Comparison of ENCODE assay signal across 16 mouse cellular contexts in the genomic region with DNA sequence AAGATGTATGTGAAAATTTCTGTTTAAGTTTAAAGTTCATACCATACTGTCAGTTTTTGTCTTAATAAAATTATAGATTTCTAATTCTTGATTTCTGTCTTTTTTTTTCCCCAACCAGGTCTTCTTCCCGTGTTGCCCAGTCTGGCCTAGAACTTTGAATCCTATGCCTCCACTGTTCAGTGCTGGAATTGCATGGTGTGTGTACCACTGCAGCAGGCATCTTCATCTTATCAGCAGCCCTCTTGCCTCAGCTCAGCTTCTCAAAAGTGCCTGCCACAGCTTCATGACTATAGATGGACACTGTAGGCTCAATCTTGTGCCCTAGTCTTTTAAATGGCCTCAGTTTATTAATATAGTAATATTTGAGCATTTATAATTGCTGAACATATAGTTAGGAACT. TPM values are rescaled to one million over a fixed set of nuclear protein-coding genes. Genes with fewer than 3 reads are reported as not detected.
DNase-seq lines count a peak whose midpoint lies in the region; ATAC-seq and TF ChIP-seq lines count a peak whose summit lies in the region.
"Had no signal": no experiment of that assay in that cellular context is flagged by ENCODE, and none has a peak within 500 bp of the region (broad histone marks: within the 10 kb centered on the region; RNA-seq: fewer than 3 reads in every experiment).

No protein-coding gene starts in this region.

- no peaks in the 10 kb centered on the region for H3K4me1 ChIP-seq in kidney, adult 2 months (ENCODE audit: control insufficient read depth, insufficient read depth, low read length)
- H3K4me1 ChIP-seq in stomach, postnatal 0 days (replicated peaks; ENCODE audit: control insufficient read depth, insufficient read depth) = no peaks in the 10 kb centered on the region
- H3K4me1 ChIP-seq: forebrain, embryonic 13.5 days; limb, embryonic 10.5 days; midbrain, embryonic 15.5 days had no signal

- ATAC-seq in CD4-positive, CD25-positive, alpha-beta regulatory T cell, adult 4 months = no peak
- ATAC-seq in stomach, postnatal 0 days (ENCODE audit: low FRiP score, low TSS enrichment) = no peak
- ATAC-seq: forebrain, embryonic 13.5 days; midbrain, embryonic 15.5 days had no signal

- no peaks in the 10 kb centered on the region for H3K9me3 ChIP-seq in stomach, postnatal 0 days (ENCODE audit: control insufficient read depth, low read length)
- H3K9me3 ChIP-seq: forebrain, embryonic 13.5 days; limb, embryonic 10.5 days; midbrain, embryonic 15.5 days had no signal

- TF ChIP-seq POLR2A in kidney, adult 2 months (IDR thresholded peaks at IDR 0.05; ENCODE audit: low read depth, low read length) = no peak

- DNase-seq in CD4-positive, CD25-positive, alpha-beta regulatory T cell, adult 2 months (ENCODE audit: low read depth, low spot score) = peak; percentile 17
- DNase-seq in kidney, adult 2 months = no peak
- DNase-seq in kidney, adult 11 months = no peak
- DNase-seq in thymus, postnatal 4 days = peak; percentile 22
- no peak for DNase-seq in thymus, postnatal 25 days
- no peak for DNase-seq in stomach, postnatal 0 days (ENCODE audit: low spot score)
- no peak for DNase-seq in right cerebral cortex, postnatal 25 days
- DNase-seq: adrenal gland, postnatal 36 days; cerebellum, adult 8-10 months; heart, postnatal 36 days; kidney, adult 18-20 months; thymus, adult 2 months had no signal

- peak; percentile 34; the same call in 1 of the 2 replicates for TF ChIP-seq CTCF in kidney, adult 2 months (conservative IDR thresholded peaks at IDR 0.05; ENCODE audit: insufficient read depth, insufficient read length, low read depth, low read length)
- peak; percentile 43 for TF ChIP-seq CTCF in stomach, postnatal 0 days (IDR thresholded peaks at IDR 0.05; ENCODE audit: low read depth)

- peaks cover 6% of the 10 kb centered on the region for H3K36me3 ChIP-seq in kidney, adult 2 months (ENCODE audit: control insufficient read depth, insufficient read depth, low read length)
- H3K36me3 ChIP-seq in stomach, postnatal 0 days (ENCODE audit: control insufficient read depth, insufficient read depth, low read length) = peaks cover 21% of the 10 kb centered on the region

- no peak overlapping the region for H3K4me2 ChIP-seq in stomach, postnatal 0 days (replicated peaks; ENCODE audit: low read depth)
- H3K4me2 ChIP-seq: forebrain, embryonic 13.5 days; midbrain, embryonic 15.5 days had no signal

- no peak overlapping the region for H3K4me3 ChIP-seq in kidney, adult 2 months (ENCODE audit: insufficient read depth, low read depth, low read length)
- H3K4me3 ChIP-seq in stomach, postnatal 0 days (ENCODE audit: low read depth, low read length) = no peak overlapping the region
- H3K4me3 ChIP-seq: forebrain, embryonic 13.5 days; limb, embryonic 10.5 days; midbrain, embryonic 15.5 days had no signal

- no peak for TF ChIP-seq EP300 in stomach, postnatal 0 days (optimal IDR thresholded peaks at IDR 0.05)

- WGBS in kidney, adult 2 months = 18% methylated on average over 1 of the region's 1 CpGs
- WGBS in stomach, postnatal 0 days = 43% methylated on average over 1 of the region's 1 CpGs

- H3K27me3 ChIP-seq in kidney, adult 2 months (replicated peaks; ENCODE audit: control insufficient read depth, insufficient read depth, low read length) = no peaks in the 10 kb centered on the region
- no peaks in the 10 kb centered on the region for H3K27me3 ChIP-seq in stomach, postnatal 0 days (ENCODE audit: control insufficient read depth, insufficient read depth, low read length)
- H3K27me3 ChIP-seq: forebrain, embryonic 13.5 days; midbrain, embryonic 15.5 days had no signal

- H3K27ac ChIP-seq in kidney, adult 2 months (ENCODE audit: insufficient read depth, low read depth, low read length) = no peak overlapping the region
- no peak overlapping the region for H3K27ac ChIP-seq in stomach, postnatal 0 days (replicated peaks)
- H3K27ac ChIP-seq: forebrain, embryonic 13.5 days; limb, embryonic 10.5 days; midbrain, embryonic 15.5 days had no signal

- no peak overlapping the region for H3K9ac ChIP-seq in stomach, postnatal 0 days (ENCODE audit: low read length)
- H3K9ac ChIP-seq: forebrain, embryonic 13.5 days; midbrain, embryonic 15.5 days had no signal

RNA-seq across cellular contexts. Expression of a gene that starts 19.1 kb away (rescaled TPM):
- polyA plus RNA-seq in CD4-positive, CD25-positive, alpha-beta regulatory T cell, adult 4 months (2017; shearing (Covaris generic)) = 10 to 100 TPM; 50.8 to 52.7 TPM
- 17.9 and 18.7 TPM in 2 replicates for polyA plus RNA-seq in kidney, adult 2 months (2012; rRNA removed)
- polyA plus RNA-seq in stomach, postnatal 0 days (2015; fragmentation: Nextera tagmentation; extraction: Ambion mirVana) = 30.5 and 38.7 TPM in 2 replicates

RNA-seq across cellular contexts. Expression of a gene that starts 21.7 kb away (rescaled TPM):
- 10 to 100 TPM; 21.3 to 26.1 TPM for polyA plus RNA-seq in CD4-positive, CD25-positive, alpha-beta regulatory T cell, adult 4 months (2017; shearing (Covaris generic))
- 230 and 252 TPM in 2 replicates for polyA plus RNA-seq in kidney, adult 2 months (2012; rRNA removed)
- 32.4 and 35.6 TPM in 2 replicates for polyA plus RNA-seq in stomach, postnatal 0 days (2015; fragmentation: Nextera tagmentation; extraction: Ambion mirVana)

RNA-seq across cellular contexts. Expression of a gene that starts 30.7 kb away (rescaled TPM):
- 10 to 100 TPM; 11.7 to 21.8 TPM for polyA plus RNA-seq in CD4-positive, CD25-positive, alpha-beta regulatory T cell, adult 4 months (2017; shearing (Covaris generic))
- polyA plus RNA-seq in kidney, adult 2 months (2012; rRNA removed) = 13.2 and 13.7 TPM in 2 replicates
- 17.6 and 17.8 TPM in 2 replicates for polyA plus RNA-seq in stomach, postnatal 0 days (2015; fragmentation: Nextera tagmentation; extraction: Ambion mirVana)

RNA-seq across cellular contexts. Expression of a gene that starts 41.6 kb away (rescaled TPM):
- not detected for polyA plus RNA-seq in CD4-positive, CD25-positive, alpha-beta regulatory T cell, adult 4 months (2017; shearing (Covaris generic))
- 56.2 and 61.6 TPM in 2 replicates for polyA plus RNA-seq in kidney, adult 2 months (2012; rRNA removed)
- polyA plus RNA-seq in stomach, postnatal 0 days (2015; fragmentation: Nextera tagmentation; extraction: Ambion mirVana) = 84.7 and 95.1 TPM in 2 replicates

Comparison
In these comparisons a context has a peak if more than half of its experiments do, and no peak if none do; other contexts are left out.
1. DNase-seq: peak in CD4-positive, CD25-positive, alpha-beta regulatory T cell, adult 2 months (single experiment) and thymus, postnatal 4 days (single experiment); none in kidney, adult 2 months (single experiment), kidney, adult 11 months (single experiment), thymus, postnatal 25 days (single experiment), stomach, postnatal 0 days (single experiment) and right cerebral cortex, postnatal 25 days (single experiment).